Mouse (Mus musculus) lung, postnatal 0 days (tissue): ENCODE measurements at regions not wholly inside any gene's neighbourhood (a gene's known extent, or its start where the extent isn't known, plus 50 kb on each side); places are given as distances from the start of the nearest gene placed in this dataset.

Source experiments
- ATAC-seq: fragments of 200-750 bp; cut with Nextera tagmentation; 2 replicates; pipeline ENCODE4 v1.8.0; 2017; ENCODE audit warnings: moderate library complexity
- DNase-seq: peaks from one replicate; pipeline ENCODE4 v3.0.0-alpha.2; 2016; ENCODE audit warnings: low spot score
- H3K27ac ChIP-seq: fragments of 300-500 bp; sonication (generic); 2 replicates; pipeline ENCODE4 v1.5.1; 2014; ENCODE audit warnings: antibody characterized with exemption, mild to moderate bottlenecking, low read length, mixed read lengths
- H3K27me3 ChIP-seq: fragments of 300-500 bp; sonication (generic); replicated peaks from 2 replicates; pipeline ENCODE4 v1.6.1; 2014; ENCODE audit warnings: low read length, mixed read lengths; ENCODE audit not compliant: insufficient read depth
- H3K36me3 ChIP-seq: fragments of 300-500 bp; sonication (generic); 2 replicates; pipeline ENCODE4 v1.6.1; 2014; ENCODE audit warnings: low read length, mixed read lengths; ENCODE audit not compliant: insufficient read depth
- H3K4me1 ChIP-seq: fragments of 300-500 bp; sonication (generic); 2 replicates; pipeline ENCODE4 v1.6.1; 2014; ENCODE audit warnings: antibody characterized with exemption, low read depth, low read length, mixed read lengths; ENCODE audit not compliant: insufficient read depth
- H3K4me2 ChIP-seq: fragments of 300-500 bp; sonication (generic); replicated peaks from 2 replicates; pipeline ENCODE4 v1.6.1; 2014; ENCODE audit warnings: low read depth, mild to moderate bottlenecking, low read length, moderate library complexity, mixed read lengths
- H3K4me3 ChIP-seq: fragments of 300-500 bp; sonication (generic); 2 replicates; pipeline ENCODE4 v1.5.1; 2014; ENCODE audit warnings: low read depth, low read length
- H3K9ac ChIP-seq: fragments of 300-500 bp; sonication (generic); replicated peaks from 2 replicates; pipeline ENCODE4 v1.6.1; 2014; ENCODE audit warnings: low read depth, mild to moderate bottlenecking
- H3K9me3 ChIP-seq: fragments of 300-500 bp; sonication (generic); 2 replicates; pipeline ENCODE4 v1.6.1; 2016; ENCODE audit warnings: low read length, mixed read lengths
- CTCF ChIP-seq: IDR thresholded peaks from 2 replicates; pipeline ENCODE4 v1.5.1; 2016; ENCODE audit warnings: antibody characterized with exemption, mild to moderate bottlenecking
- EP300 ChIP-seq: IDR thresholded peaks from 2 replicates; pipeline ENCODE4 v1.6.1; 2016; ENCODE audit warnings: antibody characterized with exemption, mild to moderate bottlenecking, control low read depth
- WGBS: fragments of 180-500 bp; shearing (Covaris S2); extraction: QIAGEN DNeasy Blood & Tissue Kit; methylation state at CpG from one replicate; pipeline ENCODE4 v1.1.7; 2014; 5-methylcytosine and 5-hydroxymethylcytosine counted together

DNA sequence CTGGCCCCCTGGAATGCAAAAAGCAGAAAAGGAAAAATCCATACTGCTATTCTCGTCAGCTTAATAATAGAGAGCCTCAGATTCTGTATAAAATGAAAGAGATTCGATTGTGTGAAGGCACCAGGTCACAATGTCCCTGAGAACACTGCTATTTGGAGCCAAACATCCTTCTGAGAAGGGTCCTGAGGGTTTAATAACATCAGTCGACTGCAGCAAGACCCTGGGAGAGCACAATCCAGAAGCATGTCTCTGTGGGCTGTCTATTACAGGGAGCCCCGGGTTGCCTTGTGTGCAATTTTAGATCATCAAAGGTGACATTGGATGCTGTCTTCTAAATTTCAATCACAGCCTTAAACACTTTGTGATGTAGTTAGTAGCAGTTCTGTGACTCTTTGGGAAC, 69.6 kb upstream of the Rnf152 start:
- no peak overlapping the region for H3K4me2 ChIP-seq
- H3K4me1 ChIP-seq: no peaks in the 10 kb centered on the region
- no peak for TF ChIP-seq CTCF
- TF ChIP-seq EP300: no peak
- no peak overlapping the region for H3K9ac ChIP-seq
- no peak for ATAC-seq
- DNase-seq: no peak
- H3K27ac ChIP-seq: no peak overlapping the region
- no peaks in the 10 kb centered on the region for H3K36me3 ChIP-seq
- H3K9me3 ChIP-seq: no peaks in the 10 kb centered on the region
- H3K4me3 ChIP-seq: no peak overlapping the region
- 65% methylated on average over 4 of the region's 4 CpGs for WGBS
- H3K27me3 ChIP-seq: no peaks in the 10 kb centered on the region

DNA sequence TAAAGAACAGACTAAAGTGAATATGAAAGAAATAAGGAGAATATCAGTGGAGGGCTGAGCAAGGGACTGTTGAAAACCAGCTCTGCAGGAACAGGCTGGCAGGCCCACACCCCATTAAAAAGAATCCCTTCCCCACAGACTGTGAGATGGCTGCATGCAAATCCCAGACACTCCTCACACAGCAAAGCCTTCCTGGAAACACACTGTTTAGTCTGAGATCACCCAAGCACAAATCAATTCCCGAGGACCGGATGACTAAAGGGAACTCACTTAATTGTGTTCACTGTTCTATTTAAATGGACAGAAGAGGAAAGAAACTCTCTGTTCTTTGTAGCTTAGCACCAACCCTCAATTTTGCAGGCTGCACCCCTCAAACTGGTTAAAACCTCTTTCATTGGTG, 66.9 kb upstream of the Rnf152 start:
- Histone ChIP-seq H3K9ac (no peak overlapping the region), H3K4me3 (no peak overlapping the region), H3K27me3 (no peaks in the 10 kb centered on the region), H3K36me3 (no peaks in the 10 kb centered on the region), H3K4me1 (no peaks in the 10 kb centered on the region), H3K27ac (no peak overlapping the region), H3K9me3 (no peaks in the 10 kb centered on the region), H3K4me2 (no peak overlapping the region)
- 50% methylated on average over 2 of the region's 2 CpGs for WGBS
- TF ChIP-seq EP300 (no peak), CTCF (no peak)
- ATAC-seq (no peak), DNase-seq (no peak)

DNA sequence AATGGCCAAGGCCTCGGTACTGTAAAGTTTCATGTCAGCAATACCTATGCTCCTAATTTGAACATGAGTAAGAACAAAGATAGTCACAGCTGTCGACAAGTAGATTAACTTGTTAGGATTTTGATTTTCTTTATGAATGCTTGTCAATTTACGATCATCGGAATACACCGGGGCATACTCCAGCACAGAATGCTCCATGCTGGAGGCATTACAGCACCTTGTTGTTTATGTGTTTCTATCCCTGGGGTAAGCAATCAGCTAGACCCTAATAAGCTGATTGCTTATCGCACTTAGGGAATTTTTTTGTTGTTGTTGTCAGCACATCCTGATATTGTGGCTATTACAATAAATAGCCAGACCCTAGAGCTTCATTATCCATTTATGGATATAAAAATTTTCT, 66.4 kb upstream of the Rnf152 start:
- Histone ChIP-seq H3K4me1 (no peaks in the 10 kb centered on the region), H3K9ac (no peak overlapping the region), H3K9me3 (no peaks in the 10 kb centered on the region), H3K4me2 (no peak overlapping the region), H3K36me3 (no peaks in the 10 kb centered on the region), H3K27me3 (no peaks in the 10 kb centered on the region), H3K4me3 (no peak overlapping the region), H3K27ac (no peak overlapping the region)
- TF ChIP-seq CTCF (no peak), EP300 (no peak)
- no peak for DNase-seq
- WGBS: 94% methylated on average over 6 of the region's 6 CpGs
- ATAC-seq: no peak

DNA sequence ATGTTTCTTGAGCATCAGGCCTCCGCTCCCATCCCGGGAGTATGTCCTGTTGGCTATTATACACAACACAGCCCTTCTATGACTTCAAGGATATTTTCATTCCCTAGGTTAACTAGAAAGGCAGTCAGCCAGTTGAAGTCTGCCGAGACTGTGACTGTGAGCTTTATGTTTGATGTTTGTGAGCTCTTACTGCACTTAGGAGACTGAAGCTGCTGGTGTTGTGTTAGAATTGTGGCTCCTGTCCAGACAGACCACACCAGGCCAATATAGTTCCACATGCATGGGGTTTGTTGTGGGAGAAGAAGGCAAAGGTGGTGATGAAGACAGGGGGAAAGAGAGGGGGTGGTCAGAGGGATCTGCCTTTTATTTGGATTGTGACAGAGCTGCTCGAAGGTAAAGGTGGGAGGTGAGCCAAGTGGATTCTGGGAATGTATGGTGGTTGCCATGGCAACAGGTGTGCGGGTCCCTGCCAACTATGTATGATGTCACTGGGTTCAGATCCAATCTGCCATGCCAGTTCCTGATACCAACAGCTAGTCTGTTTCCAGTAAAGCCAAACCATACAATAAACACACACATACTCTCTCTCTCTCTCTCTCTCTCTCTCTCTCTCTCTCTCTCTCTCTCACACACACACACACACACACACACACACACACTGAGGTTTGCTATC, 64.0 kb upstream of the Rnf152 start:
- H3K4me2 ChIP-seq: no peak overlapping the region
- H3K27ac ChIP-seq: no peak overlapping the region
- no peak overlapping the region for H3K9ac ChIP-seq
- no peaks in the 10 kb centered on the region for H3K36me3 ChIP-seq
- DNase-seq (no peak), ATAC-seq (no peak)
- TF ChIP-seq CTCF (no peak), EP300 (no peak)
- H3K27me3 ChIP-seq: no peaks in the 10 kb centered on the region
- 67% methylated on average over 5 of the region's 5 CpGs for WGBS
- no peaks in the 10 kb centered on the region for H3K9me3 ChIP-seq
- no peaks in the 10 kb centered on the region for H3K4me1 ChIP-seq
- H3K4me3 ChIP-seq: no peak overlapping the region
